Mouse (Mus musculus): Measurements from ENCODE around the gene Cartpt.
A peak's percentile ranks its signal among the peaks of the same experiment; 100 is the strongest.
"Not testable (repeated sequence)": the region's sequence is repeated elsewhere in the genome, so short reads cannot be mapped to it uniquely, and the experiment has no call there.

Cartpt gene

GRCm38 (mm10) chr13:99900965-99901364, at the start of gene Cartpt:
Gene Cartpt (minus strand): TSS chr13:99901091.
- DNase-seq, result no peak

GRCm38 (mm10) chr13:99947417-99947816, 46.5 kb upstream of the Cartpt start:
- DNase-seq, result no peak

DNA sequence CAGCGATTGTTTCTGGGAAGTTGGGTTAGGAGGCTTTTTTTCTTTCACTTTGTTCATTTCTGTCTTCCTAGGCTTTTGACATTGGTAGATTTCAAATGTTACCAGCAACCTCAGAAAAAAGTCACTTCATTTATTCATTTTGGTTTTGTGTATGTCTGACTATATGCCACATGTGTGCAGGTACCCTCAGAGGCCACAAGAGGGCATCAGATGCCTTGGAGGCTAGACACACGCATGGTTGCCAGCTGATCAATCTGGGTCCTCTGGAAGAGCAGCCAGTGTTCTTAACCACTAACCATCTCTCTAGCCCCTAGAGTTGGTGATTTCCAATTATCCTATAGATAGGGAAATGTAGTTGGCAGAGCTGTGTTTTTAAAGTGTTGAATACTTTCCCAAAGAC, 42.6 kb upstream of the Cartpt start:
- no peak for DNase-seq

GRCm38 (mm10) chr13:99940601-99941000, 39.7 kb upstream of the Cartpt start:
- DNase-seq, result no peak

GRCm38 (mm10) chr13:99939320-99939671, 38.4 kb upstream of the Cartpt start:
- no peak for DNase-seq

- no peak for DNase-seq
Measured at GRCm38 (mm10) chr13:99938606-99939319, 37.9 kb upstream of the Cartpt start.

GRCm38 (mm10) chr13:99937741-99938140, 36.9 kb upstream of the Cartpt start:
- DNase-seq, result no peak

- peak; percentile 5 for DNase-seq
Measured at GRCm38 (mm10) chr13:99932406-99932805, 31.5 kb upstream of the Cartpt start.

DNA sequence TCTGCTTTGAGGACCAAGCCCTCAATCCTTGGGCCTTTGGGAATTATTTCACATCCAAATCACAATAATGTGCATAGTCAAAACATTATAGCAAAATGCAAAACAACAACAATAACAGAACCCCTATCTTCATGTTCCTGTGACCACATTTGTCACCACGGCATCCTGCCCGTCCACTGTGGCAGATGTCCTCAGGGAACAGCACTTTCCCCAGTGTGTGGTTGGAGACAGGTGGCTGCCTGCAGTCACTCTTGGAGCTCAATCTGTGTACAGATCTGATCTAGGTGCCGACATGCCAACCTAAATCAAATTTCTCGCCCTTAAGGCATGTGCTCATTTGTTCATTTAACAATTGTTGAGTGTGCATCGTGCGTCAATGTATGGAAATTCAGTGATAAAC, 30.6 kb upstream of the Cartpt start:
- DNase-seq, result no peak

- no peak for DNase-seq
Measured at GRCm38 (mm10) chr13:99926249-99926648, 25.4 kb upstream of the Cartpt start.

- DNase-seq, result no peak
Measured at GRCm38 (mm10) chr13:99915632-99916031, 14.7 kb upstream of the Cartpt start.

DNA sequence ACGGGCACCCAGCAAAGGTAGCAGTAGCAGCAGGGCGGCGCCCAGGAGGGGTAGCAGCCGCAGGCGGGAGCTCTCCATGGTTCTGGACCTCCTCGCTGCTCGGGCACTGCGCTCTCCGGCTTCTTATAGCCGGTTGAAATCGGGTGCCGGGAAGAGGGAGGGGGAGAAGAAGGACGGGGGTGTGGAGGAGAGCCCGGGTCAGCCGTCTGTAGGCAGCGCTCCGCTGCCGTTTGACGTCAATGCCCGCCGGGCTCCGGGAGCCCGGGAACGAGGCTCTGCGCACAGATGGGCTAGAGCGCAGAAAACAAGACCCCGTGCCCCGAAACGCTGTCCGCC, 366 bp downstream of the Cartpt start:
- DNase-seq, result no peak

GRCm38 (mm10) chr13:99899670-99900556, 978 bp downstream of the Cartpt start:
- no peak for DNase-seq

GRCm38 (mm10) chr13:99898816-99899215, 2.1 kb downstream of the Cartpt start:
- no peak for DNase-seq

GRCm38 (mm10) chr13:99885636-99886035, 15.3 kb downstream of the Cartpt start:
- no peak for DNase-seq

DNA sequence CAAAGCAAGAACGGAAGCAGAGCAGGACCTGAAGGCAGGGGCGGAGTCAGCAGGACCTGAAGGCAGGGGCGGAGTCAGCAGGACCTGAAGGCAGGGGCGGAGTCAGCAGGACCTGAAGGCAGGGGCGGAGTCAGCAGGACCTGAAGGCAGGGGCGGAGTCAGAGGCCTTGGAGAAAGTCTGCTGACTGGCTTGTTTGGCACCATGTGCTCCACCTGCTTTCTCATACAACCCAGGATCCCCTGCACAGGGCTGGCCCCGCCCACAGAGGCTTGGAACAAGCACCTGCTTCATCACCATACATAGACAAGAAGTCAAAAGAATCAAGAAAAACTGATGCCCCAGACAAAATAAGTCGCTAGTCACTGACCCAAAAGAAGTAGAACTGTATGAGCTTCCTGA, 19.1 kb downstream of the Cartpt start:
- not testable (repeated sequence) for DNase-seq

DNA sequence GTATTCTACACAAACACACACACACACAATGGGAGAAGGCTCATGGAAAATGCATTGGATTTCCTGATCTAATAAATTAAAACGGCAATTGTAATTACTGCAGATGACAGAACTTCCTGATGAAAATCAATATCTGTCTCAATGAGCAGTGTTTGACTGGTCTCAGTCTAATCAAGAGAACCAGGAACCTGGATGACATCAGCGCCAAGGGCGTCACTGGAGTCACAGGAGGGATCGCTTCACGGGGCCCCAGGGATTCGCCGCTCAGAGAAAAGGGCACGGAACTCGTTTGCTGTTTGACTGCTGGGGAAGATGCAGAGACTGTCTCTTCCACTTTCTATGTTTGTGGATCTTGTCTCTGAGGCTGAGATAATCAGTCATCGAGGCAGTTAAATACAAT, 21.2 kb downstream of the Cartpt start:
- no peak for DNase-seq

GRCm38 (mm10) chr13:99872059-99872458, 28.8 kb downstream of the Cartpt start:
- no peak for DNase-seq

DNA sequence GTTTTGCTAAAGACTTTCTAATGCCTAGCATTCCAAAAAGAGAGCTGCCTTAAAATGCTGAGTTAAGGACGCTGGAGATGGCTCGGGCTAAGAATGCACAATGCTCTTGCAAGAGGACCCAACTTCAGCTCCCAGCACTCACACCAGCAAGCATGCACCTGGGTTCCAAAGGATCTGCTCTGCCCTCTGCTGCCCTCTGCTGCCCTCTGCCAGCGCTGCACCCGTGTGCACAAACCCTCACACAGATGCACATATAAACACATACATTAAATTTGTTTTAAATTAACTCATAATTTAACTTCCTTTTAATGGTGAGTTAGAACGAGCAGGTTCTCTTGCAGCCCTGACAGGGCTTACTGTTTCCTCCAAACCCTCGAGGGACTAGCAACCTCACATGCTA, 32.5 kb downstream of the Cartpt start:
- no peak for DNase-seq

DNA sequence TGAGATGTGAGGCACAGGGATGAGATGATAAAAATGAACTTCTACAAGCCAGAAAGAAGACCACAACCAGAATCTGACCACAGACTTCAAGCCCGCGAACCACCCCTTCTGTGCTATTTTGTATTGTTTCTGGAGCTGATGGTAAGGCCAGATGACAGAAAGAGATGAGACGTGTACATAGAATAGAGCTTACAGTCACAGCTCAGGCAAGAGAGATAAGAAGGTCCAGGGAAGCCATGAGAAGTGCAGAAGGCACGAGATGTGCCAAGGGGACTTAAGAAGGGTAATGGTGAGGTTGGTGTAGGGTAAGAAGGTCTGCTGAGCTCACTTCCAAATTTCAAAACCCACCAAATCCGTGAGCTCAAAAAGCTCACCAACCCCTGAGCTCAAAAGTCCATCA, 36.6 kb downstream of the Cartpt start:
- no peak for DNase-seq

DNA sequence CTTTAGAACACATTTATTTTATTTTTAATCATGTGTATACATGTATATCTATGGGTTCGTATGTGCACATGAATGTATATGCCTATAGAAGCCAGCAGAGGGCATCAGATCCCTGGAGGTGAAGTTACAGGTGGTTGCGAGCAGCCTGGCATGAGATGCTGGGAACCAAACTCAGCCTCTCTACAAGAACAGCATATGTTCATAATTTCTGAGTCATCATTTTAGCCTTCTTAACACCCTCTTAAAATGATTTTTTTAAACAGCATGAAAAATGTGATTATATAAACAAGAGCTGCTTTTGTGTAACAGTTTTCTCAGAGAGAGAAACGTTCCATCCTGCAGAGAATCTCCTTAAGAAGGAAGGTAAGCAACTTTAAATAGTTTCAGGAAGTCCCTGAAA, 40.2 kb downstream of the Cartpt start:
- no peak for DNase-seq

- DNase-seq, result peak; percentile 35
Measured at GRCm38 (mm10) chr13:99859082-99859481, 41.8 kb downstream of the Cartpt start.

GRCm38 (mm10) chr13:99857879-99858278, 43.0 kb downstream of the Cartpt start:
- no peak for DNase-seq

- DNase-seq, result no peak
Measured at GRCm38 (mm10) chr13:99857336-99857735, 43.6 kb downstream of the Cartpt start.

Data from thymus, postnatal 25 days (tissue).